Mouse (Mus musculus): ENCODE measurements around the gene Hbb-bs. TPM values are rescaled to one million over a fixed set of nuclear protein-coding genes. Genes with fewer than 3 reads are reported as not detected.
"Not testable (repeated sequence)": the region's sequence is repeated elsewhere in the genome, so short reads cannot be mapped to it uniquely, and the experiment has no call there.

The Hbb-bs gene
- polyA plus RNA-seq, 1 experiment from 2014 or later, result 3,022 TPM

GRCm38 (mm10) chr7:103844525-103845325 is 16.8 kb upstream of the Hbb-bs start:
- H3K9me3 ChIP-seq (replicated peaks), result no peaks in the 10 kb centered on the region
- no peaks in the 10 kb centered on the region for H3K4me1 ChIP-seq (replicated peaks)
- WGBS, result 25% methylated on average over 2 of the region's 2 CpGs
- no peak overlapping the region for H3K9ac ChIP-seq
- no peak overlapping the region for H3K27ac ChIP-seq (ENCODE audit: poor library complexity, severe bottlenecking)
- no peak overlapping the region for H3K4me3 ChIP-seq
- H3K27me3 ChIP-seq (replicated peaks), result no peaks in the 10 kb centered on the region
- H3K4me2 ChIP-seq, result no peak overlapping the region; the same call in 1 of the 2 replicates
- H3K36me3 ChIP-seq, result no peaks in the 10 kb centered on the region
- ATAC-seq (ENCODE audit: insufficient number of reproducible peaks, low FRiP score), result peak; percentile 17; the same call in 1 of the 2 replicates

GRCm38 (mm10) chr7:103843034-103843433 is 15.1 kb upstream of the Hbb-bs start, which contains the start of gene Hbb-bh1:
Gene Hbb-bh1 (minus strand): TSS chr7:103843164.
- peak; percentile 85 for ATAC-seq (ENCODE audit: insufficient number of reproducible peaks, low FRiP score)
- WGBS, result 46% methylated on average over 2 of the region's 2 CpGs
- H3K4me1 ChIP-seq (replicated peaks), result no peaks in the 10 kb centered on the region
- H3K36me3 ChIP-seq, result no peaks in the 10 kb centered on the region
- H3K9me3 ChIP-seq (replicated peaks), result no peaks in the 10 kb centered on the region
- H3K27ac ChIP-seq (ENCODE audit: poor library complexity, severe bottlenecking), result no peak within 1 kb of the TSS
- H3K4me3 ChIP-seq, result 0 out of 2 replicates have a peak within 1 kb of the TSS, but pooled peaks have one; percentile 16
- H3K9ac ChIP-seq, result no peak within 1 kb of the TSS
- no peaks in the 10 kb centered on the region for H3K27me3 ChIP-seq (replicated peaks)
- H3K4me2 ChIP-seq, result peak within 1 kb of the TSS; percentile 13; the same call in 1 of the 2 replicates

GRCm38 (mm10) chr7:103840268-103840667 is 12.4 kb upstream of the Hbb-bs start, which contains the start of gene Hbb-bh2:
Gene Hbb-bh2 (minus strand): TSS chr7:103840520.
- Histone ChIP-seq H3K36me3 (no peaks in the 10 kb centered on the region), H3K9me3 (replicated peaks) (no peaks in the 10 kb centered on the region), H3K27me3 (replicated peaks) (no peaks in the 10 kb centered on the region), H3K4me1 (replicated peaks) (no peaks in the 10 kb centered on the region), H3K4me3 (no peak within 1 kb of the TSS), H3K27ac (ENCODE audit: poor library complexity, severe bottlenecking) (no peak within 1 kb of the TSS), H3K9ac (no peak within 1 kb of the TSS), H3K4me2 (no peak within 1 kb of the TSS; the same call in 1 of the 2 replicates)
- peak; percentile 66 for ATAC-seq (ENCODE audit: insufficient number of reproducible peaks, low FRiP score)
- 58% methylated on average over 3 of the region's 3 CpGs for WGBS

- WGBS, result no CpG with 5 or more reads among the region's 2 CpGs
- not testable (repeated sequence) for H3K27me3 ChIP-seq (replicated peaks); H3K36me3 ChIP-seq; H3K4me3 ChIP-seq; H3K9ac ChIP-seq; H3K27ac ChIP-seq (ENCODE audit: poor library complexity, severe bottlenecking); H3K9me3 ChIP-seq (replicated peaks); H3K4me2 ChIP-seq; H3K4me1 ChIP-seq (replicated peaks)
- ATAC-seq (ENCODE audit: insufficient number of reproducible peaks, low FRiP score), result peak; percentile 27; the same call in 1 of the 2 replicates
These were observed 757 bp downstream of the Hbb-bs start for GRCm38 (mm10) chr7:103827139-103827538.

GRCm38 (mm10) chr7:103826255-103826887 is 1.5 kb downstream of the Hbb-bs start:
- Histone ChIP-seq H3K4me1 (replicated peaks) (no peaks in the 10 kb centered on the region), H3K9me3 (replicated peaks) (no peaks in the 10 kb centered on the region), H3K9ac (no peak overlapping the region), H3K4me3 (no peak overlapping the region), H3K4me2 (no peak overlapping the region), H3K36me3 (no peaks in the 10 kb centered on the region), H3K27ac (ENCODE audit: poor library complexity, severe bottlenecking) (no peak overlapping the region), H3K27me3 (replicated peaks) (no peaks in the 10 kb centered on the region)
- 70% methylated on average over 3 of the region's 3 CpGs for WGBS
- no peak; the same call in 1 of the 2 replicates for ATAC-seq (ENCODE audit: insufficient number of reproducible peaks, low FRiP score)

GRCm38 (mm10) chr7:103825536-103826254 is 2.2 kb downstream of the Hbb-bs start:
- Histone ChIP-seq H3K27ac (ENCODE audit: poor library complexity, severe bottlenecking) (no peak overlapping the region), H3K9ac (no peak overlapping the region), H3K4me1 (replicated peaks) (no peaks in the 10 kb centered on the region), H3K4me3 (no peak overlapping the region), H3K4me2 (no peak overlapping the region), H3K36me3 (no peaks in the 10 kb centered on the region), H3K27me3 (replicated peaks) (no peaks in the 10 kb centered on the region), H3K9me3 (replicated peaks) (no peaks in the 10 kb centered on the region)
- WGBS, result 82% methylated on average over 3 of the region's 3 CpGs
- ATAC-seq (ENCODE audit: insufficient number of reproducible peaks, low FRiP score), result peak; percentile 51; the same call in 1 of the 2 replicates

GRCm38 (mm10) chr7:103824597-103824996 is 3.3 kb downstream of the Hbb-bs start:
- Histone ChIP-seq H3K9me3 (replicated peaks) (no peaks in the 10 kb centered on the region), H3K27ac (ENCODE audit: poor library complexity, severe bottlenecking) (no peak overlapping the region), H3K4me1 (replicated peaks) (no peaks in the 10 kb centered on the region), H3K27me3 (replicated peaks) (no peaks in the 10 kb centered on the region), H3K4me3 (no peak overlapping the region), H3K36me3 (no peaks in the 10 kb centered on the region), H3K9ac (no peak overlapping the region), H3K4me2 (no peak overlapping the region)
- no peak for ATAC-seq (ENCODE audit: insufficient number of reproducible peaks, low FRiP score)
- 82% methylated on average over 2 of the region's 2 CpGs for WGBS

- H3K9me3 ChIP-seq (replicated peaks); H3K27me3 ChIP-seq (replicated peaks); H3K9ac ChIP-seq; H3K4me1 ChIP-seq (replicated peaks); H3K36me3 ChIP-seq; H3K4me2 ChIP-seq; H3K4me3 ChIP-seq; ATAC-seq (ENCODE audit: insufficient number of reproducible peaks, low FRiP score); H3K27ac ChIP-seq (ENCODE audit: poor library complexity, severe bottlenecking): not testable (repeated sequence)
- WGBS, result 71% methylated on average over 1 of the region's 2 CpGs
These were observed 12.8 kb downstream of the Hbb-bs start for GRCm38 (mm10) chr7:103815085-103815484.

GRCm38 (mm10) chr7:103813766-103814165 is 14.1 kb downstream of the Hbb-bs start, which contains the start of gene Hbb-bt:
Gene Hbb-bt (minus strand): TSS chr7:103813996.
- Histone ChIP-seq H3K9ac (no peak within 1 kb of the TSS), H3K9me3 (replicated peaks) (no peaks in the 10 kb centered on the region), H3K36me3 (no peaks in the 10 kb centered on the region), H3K4me2 (no peak within 1 kb of the TSS), H3K27me3 (replicated peaks) (no peaks in the 10 kb centered on the region), H3K4me3 (no peak within 1 kb of the TSS), H3K4me1 (replicated peaks) (no peaks in the 10 kb centered on the region; the same call in 1 of the 2 replicates), H3K27ac (ENCODE audit: poor library complexity, severe bottlenecking) (no peak within 1 kb of the TSS)
- 82% methylated on average over 3 of the region's 3 CpGs for WGBS
- ATAC-seq (ENCODE audit: insufficient number of reproducible peaks, low FRiP score), result peak; percentile 95

GRCm38 (mm10) chr7:103813152-103813551 is 14.7 kb downstream of the Hbb-bs start:
- H3K27me3 ChIP-seq (replicated peaks); H3K4me3 ChIP-seq; H3K27ac ChIP-seq (ENCODE audit: poor library complexity, severe bottlenecking); H3K9me3 ChIP-seq (replicated peaks); H3K36me3 ChIP-seq; H3K9ac ChIP-seq; H3K4me2 ChIP-seq; H3K4me1 ChIP-seq (replicated peaks): not testable (repeated sequence)
- 0 out of 2 replicates have a peak, but pooled peaks have one; percentile 4 for ATAC-seq (ENCODE audit: insufficient number of reproducible peaks, low FRiP score)
- WGBS, result no CpG with 5 or more reads among the region's 3 CpGs

GRCm38 (mm10) chr7:103812174-103812573 is 15.7 kb downstream of the Hbb-bs start:
- Histone ChIP-seq H3K36me3 (no peaks in the 10 kb centered on the region), H3K4me2 (no peak overlapping the region), H3K9ac (no peak overlapping the region), H3K27ac (ENCODE audit: poor library complexity, severe bottlenecking) (no peak overlapping the region), H3K4me3 (no peak overlapping the region), H3K9me3 (replicated peaks) (no peaks in the 10 kb centered on the region), H3K27me3 (replicated peaks) (no peaks in the 10 kb centered on the region), H3K4me1 (replicated peaks) (no peaks in the 10 kb centered on the region; the same call in 1 of the 2 replicates)
- WGBS, result 40% methylated on average over 1 of the region's 1 CpGs
- ATAC-seq (ENCODE audit: insufficient number of reproducible peaks, low FRiP score), result no peak
